Mouse (Mus musculus): Measurements from ENCODE around the gene 2510002D24Rik. TPM values are rescaled to one million over a fixed set of nuclear protein-coding genes. Genes with fewer than 3 reads are reported as not detected.

The 2510002D24Rik gene
- 10 to 100 TPM; 21.1 to 28.7 (median 26.2) TPM for total RNA-seq (2022)

DNA sequence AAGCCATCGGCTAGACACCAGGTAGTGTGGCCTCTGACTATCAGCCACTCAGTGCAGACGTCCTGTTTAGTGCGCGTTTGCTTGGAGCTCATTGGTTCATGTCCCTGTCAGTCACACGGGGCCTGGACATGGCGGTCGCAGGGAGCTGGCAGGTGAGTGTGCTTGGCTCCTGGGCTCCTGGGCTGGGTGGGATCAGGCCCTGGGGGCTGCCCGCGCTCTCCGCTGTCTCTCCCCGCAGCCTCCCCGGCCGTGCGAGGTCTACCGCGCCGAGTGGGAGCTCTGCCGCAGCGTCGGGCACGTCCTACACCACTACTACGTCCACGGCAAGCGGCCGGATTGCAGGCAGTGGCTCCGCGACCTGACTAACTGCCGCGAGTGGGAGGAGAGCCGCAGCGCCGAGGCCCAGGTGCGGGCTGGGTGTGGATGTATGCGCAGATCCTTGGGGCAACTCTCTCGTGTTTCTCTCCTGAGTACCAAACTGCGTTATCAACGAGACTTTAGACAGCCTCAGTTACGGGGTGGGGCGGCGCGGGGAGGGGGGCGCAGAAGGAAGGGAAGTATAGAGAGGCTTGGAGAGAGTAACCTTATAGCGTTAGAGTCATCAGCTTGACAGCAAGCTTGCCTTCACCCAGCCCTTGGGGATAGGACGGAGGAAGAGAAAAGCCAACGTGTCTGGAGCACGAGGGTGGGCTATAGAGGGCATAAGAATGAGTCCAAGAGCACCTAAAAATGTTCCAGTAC, at the start of gene 2510002D24Rik, which contains the start of gene Gm28539:
Gene 2510002D24Rik, plus strand, starts transcription at position 111 of the 741 bp plus-strand sequence.
Gene Gm28539, plus strand, starts transcription at position 117 of the 741 bp plus-strand sequence.
- peak; percentile 96 for DNase-seq (ENCODE audit: low spot score)

DNA sequence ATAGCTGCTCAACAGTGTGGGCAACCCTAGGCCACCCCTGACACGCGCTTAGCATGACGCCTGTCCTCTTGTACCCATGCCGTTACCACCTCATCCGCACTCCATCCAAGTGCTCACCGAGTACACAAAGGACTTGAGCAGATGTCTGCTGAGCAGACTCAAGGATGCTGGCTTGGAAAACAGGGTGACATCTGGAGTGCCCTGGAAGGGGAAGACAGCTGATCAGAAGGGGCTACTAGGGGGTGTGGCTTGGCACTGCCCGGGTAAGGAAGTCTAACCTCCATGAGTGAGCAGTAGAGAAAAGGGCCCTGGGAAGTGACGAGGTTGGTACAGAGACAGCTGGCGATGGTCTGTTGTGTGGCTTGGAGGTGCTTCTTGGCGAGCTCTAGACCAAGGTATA, 49.7 kb upstream of the 2510002D24Rik start:
- no peak for DNase-seq (ENCODE audit: low spot score)

DNA sequence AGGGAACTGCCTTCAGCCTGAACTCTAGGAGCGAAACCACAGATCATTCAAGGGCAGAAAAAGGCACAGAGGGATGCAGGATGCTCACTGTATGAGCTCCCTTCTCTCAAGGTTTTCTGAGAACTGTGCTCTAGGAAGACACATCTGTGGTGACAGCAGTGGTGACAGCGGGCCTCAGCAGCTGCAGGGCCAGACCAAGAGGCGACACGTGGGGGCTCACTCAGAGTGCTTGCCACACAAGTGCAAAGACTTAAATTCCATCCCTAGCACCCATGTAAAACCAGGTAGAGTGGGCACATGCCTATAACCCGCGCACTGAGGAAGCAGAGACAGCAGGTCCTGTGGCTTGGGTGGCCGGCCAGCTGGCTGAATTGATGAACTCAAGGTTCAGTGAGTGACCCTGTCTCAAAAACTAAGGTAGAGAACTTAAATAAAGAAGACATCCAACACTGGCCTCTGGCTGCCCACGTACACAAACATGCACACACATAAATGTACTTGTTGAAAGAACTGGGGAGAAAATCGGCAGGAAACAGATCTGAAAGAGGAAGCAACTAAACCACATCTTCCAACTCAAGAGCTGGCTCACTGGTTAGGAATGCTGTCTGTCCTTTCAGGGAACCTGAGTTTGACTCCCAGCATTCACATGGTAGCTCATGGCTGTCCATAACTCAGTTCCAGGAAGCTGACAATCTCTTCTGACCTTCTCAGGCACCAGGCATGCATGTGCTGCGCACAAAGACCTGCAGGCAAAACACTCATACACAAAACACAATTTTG, 47.6 kb upstream of the 2510002D24Rik start:
- no peak for DNase-seq (ENCODE audit: low spot score)

DNA sequence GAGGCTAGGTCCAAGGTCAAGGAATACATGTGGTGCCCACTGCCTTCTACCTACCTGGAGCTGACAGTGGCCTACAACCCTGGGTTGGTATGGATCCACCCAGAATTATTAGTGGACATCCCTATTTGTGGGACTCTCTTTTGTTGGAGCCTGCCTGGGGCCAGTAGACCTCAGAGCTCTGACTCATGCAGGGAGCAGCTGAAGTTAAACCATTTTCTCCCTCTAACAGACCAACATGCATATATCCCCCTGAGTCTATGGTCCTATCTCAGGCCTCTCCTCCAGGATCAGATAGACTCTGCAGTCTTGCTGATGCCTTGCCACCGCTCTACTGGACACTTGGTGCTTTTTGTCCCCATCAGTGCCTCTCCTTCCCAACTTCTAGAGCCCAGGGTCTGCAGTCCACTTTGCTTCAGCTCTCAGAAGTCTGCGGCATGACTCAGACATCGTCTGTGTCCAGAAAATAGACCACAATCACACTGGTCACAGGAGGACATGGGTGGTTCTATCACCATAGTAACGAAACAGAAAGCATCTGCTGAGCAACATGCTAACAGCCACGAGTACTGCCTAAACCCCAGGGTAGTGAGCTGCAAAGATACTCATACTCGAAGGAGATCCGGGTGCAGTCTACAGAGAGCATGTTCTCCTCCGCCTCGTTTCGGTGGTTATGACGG, 41.0 kb upstream of the 2510002D24Rik start:
- DNase-seq (ENCODE audit: low spot score): no peak

DNA sequence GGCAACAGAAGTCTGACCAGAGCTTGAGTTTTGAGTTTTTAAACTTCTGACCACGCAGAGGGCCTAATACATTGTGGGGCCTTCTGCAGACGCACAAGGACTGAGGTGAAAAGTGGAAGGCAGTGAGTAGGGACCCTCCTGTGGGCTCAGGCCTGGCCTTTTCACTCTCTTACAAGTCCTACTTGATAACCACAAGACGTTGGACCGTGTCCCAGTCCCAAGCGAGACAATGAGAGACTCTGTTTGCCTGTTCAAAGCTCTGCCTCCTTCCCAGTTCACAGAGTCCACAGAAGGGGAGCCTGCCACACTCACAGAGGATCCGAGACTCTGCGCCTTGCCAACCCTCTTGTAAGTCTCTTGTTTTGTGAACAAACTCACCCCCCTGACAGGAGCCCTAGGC, 39.7 kb upstream of the 2510002D24Rik start:
- DNase-seq (ENCODE audit: low spot score): no peak

DNA sequence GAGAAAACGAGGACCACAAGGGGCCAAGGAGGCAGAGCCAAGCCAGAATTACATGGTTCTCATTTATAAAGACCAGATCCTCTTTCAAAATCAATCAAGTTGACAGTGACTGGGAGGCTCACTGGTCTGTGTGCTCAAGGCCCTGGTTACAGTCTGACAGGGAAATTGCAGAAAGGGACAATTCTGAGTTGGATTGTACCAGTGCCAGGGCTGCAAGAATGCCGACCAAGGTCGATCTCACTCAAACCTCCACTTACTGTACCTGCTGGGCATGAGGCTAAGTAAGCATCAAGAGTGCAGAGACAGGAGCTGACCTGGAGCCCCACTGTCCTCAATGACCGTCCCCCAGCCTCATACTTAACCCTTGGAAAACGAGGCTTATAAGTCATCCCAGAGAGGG, 38.2 kb upstream of the 2510002D24Rik start:
- no peak for DNase-seq (ENCODE audit: low spot score)

DNA sequence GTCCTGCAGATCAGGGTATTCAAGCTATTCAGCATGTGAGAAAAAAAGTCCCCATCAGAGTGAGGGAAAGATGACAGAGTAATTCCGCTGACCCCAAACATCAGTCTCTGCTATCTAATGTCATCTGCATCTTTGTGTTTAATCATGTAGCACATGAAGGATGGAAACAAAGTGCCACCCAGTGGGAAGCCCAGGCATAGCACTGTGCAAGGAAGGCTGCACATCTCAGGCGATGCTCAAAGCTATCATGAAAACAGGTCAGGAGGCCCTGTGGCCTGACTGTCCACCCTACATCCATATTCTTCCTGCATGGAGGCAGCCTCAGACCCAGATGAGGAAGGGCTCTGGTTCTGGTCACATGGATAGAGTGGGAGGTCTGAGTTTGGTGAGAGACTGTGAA, 37.5 kb upstream of the 2510002D24Rik start:
- DNase-seq (ENCODE audit: low spot score): peak; percentile 66

DNA sequence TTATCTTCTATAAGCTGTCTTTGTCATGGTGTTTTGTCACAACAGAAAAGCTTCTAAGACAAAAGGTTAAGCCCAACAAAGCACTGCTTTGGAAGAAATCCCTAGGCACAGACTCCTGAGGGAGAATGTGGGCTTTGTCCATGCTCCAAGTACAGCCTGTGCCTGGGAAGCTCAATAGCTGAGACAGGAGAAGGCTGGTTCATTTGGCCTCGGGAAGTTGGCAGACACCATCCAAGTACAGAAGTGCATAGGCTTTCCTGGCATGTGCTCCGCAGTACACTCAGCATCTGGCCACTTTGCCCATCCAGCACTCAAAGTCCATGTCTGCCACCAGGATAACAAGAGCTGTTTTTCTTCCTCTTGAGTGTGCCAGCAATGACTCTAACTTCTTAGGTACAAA, 30.6 kb upstream of the 2510002D24Rik start:
- no peak for DNase-seq (ENCODE audit: low spot score)

DNA sequence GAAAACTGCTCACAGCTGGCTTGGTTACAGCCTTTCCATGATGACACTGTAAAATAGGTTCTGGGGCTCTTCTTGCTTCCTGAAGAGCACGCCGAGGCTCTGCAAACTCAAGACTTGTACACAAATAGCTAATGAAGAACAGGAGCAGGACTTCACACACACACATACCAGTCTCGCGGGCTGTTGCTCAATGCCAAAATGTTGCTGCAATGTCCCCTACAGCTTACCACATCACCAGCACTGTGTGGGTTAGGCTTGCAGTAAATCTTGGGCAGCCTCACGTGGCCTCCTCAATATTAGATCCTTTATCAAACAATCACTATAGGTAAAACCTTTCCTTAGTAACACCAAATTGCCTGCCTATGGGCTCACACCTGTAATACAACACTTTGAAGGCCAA, 27.4 kb upstream of the 2510002D24Rik start:
- no peak for DNase-seq (ENCODE audit: low spot score)

DNA sequence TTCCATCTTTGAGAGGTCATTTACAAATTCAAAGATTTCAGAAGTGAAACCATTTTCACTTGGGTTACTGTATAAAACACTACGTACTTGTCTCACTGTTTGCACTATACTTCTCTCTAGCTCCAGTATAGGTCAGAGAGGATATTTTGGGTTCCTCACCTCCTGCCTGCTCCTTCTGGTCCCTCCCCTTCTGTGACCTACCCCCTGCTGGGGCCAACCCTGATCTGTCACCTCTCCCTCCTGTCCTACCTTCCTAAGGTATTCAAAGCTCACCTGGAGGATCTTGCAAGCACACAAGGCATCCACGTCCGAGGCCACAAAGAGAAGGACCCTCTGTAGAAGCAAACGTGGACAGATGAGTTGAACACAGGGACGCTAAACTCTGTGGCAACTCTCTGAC, 25.3 kb upstream of the 2510002D24Rik start:
- no peak for DNase-seq (ENCODE audit: low spot score)

DNA sequence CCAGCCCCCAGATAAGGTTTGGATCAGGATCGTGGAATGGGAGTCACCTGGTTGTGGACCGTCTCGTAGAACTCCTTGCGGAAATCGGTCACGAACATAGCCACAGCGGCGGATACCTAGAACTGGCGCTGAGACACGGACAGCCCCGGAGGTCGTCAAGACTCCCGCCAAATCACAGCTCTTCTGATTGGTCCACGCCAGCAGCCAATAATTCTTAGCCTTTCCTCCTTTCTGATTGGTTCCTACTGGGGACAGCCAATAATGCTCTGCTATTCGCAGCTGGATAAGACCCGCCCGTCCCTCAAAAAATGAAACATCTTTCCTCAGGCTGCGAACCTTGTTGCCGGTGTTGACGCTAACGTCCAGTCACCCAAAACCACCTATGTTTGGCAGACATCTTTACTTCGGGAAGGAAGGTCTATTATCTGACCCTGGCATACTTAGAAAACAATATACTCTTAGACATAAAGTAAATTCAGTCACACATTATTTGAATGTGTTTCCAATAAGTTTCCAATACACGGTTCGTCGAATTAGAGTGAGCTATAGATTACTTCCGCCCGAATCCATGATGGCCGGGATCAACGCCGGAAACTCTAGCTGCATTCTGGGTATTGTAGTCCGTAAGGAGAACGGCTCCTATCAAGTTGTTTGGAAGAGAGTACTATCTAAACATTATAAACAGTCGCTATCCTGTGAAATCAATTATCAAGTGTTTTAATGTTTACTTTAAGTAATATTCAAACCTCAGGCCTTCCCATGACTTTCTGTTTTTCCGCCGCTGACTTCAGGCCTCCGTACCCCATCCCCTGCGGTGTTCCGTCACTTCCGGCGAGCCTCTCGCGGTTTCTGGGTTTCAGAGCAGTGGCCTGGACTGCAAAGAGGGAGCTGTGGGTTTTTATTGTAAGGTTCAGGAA, 24.7 kb upstream of the 2510002D24Rik start, which contains the start of the genes Ufd1 and Cdc45:
Gene Ufd1, plus strand, starts transcription at position 312 of the 917 bp plus-strand sequence.
Gene Cdc45, minus strand, starts transcription at position 520 of the 917 bp plus-strand sequence.
- DNase-seq (ENCODE audit: low spot score): peak; percentile 94

DNA sequence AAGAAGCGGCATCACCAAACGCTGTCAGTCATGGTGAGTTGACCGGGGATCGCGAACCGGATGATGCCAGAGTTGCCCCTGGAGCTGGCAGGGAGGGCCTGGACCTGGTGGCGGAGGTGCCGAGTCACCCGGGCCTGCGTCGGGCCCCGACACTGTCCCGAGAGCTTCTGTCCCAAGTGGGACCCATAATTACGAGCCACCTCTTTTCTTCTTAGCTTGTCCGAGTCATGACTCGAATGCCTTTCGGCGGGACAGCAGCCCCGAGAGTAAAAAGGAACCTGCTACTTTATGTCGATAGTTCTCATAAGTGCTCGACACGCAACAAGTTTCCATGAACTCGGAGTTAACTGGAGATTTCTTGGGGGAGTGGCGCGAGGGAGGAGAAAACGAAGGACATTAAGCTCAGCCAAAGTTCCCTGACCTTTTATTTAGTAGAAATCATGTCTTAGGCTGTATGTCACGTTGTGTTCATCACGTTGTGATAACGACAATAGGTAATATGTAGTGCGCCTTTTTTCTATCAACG, 23.9 kb upstream of the 2510002D24Rik start:
- DNase-seq (ENCODE audit: low spot score): no peak

DNA sequence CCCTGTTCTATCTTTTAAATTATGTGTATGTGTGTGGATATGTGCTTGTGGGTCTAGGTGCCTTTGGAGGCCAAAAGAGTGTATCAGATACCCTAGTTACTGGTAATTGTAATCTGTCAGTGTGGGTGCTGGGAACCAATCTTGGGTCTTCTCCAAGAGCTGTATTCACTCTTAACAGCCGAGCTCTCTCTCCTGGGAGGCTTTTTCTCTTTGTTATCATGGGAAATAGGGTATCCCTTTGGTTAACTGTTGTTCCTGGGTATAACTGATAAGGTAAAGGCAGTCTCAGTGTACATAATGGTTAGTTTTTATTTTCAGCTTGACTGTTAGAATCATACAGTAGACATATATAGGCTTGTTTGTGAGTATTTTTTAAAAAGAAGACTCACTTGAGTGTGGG, 14.0 kb upstream of the 2510002D24Rik start:
- no peak for DNase-seq (ENCODE audit: low spot score)

DNA sequence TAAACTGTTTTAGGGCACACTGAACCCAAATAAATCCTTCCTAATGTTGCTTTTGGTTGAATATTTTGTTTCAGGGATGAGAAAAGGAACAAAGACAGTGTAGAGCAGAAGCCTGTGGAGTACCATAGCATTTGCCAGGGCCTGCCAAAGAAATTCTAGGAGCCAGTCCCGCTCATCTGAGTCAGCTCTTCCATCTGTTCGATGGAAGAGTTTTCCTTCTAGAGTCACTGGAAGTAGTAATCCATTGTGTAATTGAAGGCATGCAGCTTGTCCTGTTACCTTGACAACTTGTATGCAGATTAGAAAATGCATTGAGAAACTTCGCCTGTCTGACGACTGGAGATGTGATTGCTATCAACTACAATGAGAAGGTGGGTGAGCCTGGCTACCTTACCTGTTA, 13.5 kb upstream of the 2510002D24Rik start:
- no peak for DNase-seq (ENCODE audit: low spot score)

DNA sequence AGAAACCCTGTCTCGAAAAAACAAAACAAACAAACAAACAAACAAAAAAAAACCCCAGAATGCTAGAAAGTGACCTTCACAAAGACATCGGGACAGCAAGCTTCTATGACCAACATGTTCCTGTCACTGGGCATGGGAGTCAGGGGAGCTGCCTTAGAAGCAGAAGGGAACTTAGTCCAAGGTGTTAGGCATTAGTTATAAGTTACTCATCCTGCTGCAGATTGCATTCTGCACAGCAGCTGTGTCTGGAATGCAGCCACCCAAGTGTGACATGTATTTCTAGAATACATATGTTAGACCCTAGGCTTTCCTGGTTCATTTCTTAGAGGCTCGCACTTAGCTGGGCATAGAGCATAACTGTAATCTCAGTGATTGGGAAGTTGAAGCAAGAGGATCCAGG, 7.7 kb upstream of the 2510002D24Rik start:
- no peak for DNase-seq (ENCODE audit: low spot score)

DNA sequence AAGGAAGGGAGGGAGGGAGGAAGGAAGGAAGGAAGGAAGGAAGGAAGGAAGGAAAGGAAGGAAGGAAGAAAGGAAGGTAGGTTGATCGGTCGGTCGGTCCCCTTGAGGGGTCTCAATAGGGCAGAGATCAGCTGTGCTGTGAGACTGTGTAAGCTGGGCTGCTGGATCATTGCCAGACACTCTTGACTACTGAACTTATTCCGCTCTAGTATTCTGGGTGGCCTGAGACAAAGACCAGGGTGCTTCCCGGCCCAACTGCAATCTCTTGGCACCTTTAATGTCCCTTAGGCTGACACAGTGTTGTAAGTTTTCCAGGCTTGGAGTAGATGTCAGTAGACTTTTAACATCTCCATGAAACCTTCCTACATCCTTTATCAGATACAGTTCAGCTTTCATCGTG, 7.3 kb upstream of the 2510002D24Rik start:
- no peak for DNase-seq (ENCODE audit: low spot score)

DNA sequence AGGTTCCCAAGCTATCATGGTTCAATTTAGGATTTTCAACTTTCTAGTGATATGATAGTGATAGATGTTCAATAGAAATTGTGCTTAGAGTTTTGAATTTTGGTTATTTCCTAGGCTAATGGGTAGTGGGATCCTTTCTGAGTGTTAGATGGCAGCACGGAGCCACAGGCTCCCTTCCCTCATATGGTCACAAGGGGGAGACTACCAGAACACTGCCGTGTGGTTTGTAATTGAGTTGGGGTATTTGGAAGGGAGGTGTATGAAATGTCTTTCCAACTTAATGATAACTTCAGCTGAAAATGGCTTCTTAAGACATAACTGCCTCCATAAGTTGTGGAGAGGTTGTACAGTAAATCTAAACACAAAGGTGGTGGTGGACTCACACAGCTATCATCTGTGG, 2.9 kb upstream of the 2510002D24Rik start:
- DNase-seq (ENCODE audit: low spot score): no peak

DNA sequence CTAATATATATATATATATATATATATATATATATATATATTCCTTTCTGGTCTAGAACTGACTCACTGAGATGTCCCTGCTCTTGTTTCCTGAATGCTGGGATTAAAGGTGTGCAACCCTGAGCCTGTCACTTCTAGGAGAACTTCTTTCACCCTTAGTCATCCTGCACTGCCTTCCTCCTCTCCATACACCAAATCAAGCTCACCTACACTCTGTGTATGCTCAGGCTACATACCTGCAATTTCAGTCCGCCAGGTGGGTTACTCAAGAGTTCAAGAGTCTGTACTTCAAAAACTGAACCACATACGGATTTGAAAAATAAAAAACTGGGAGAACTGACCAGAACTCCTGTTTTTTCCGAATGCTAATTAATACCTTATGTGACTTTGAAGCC, 308 bp upstream of the 2510002D24Rik start:
- no peak for DNase-seq (ENCODE audit: low spot score)

DNA sequence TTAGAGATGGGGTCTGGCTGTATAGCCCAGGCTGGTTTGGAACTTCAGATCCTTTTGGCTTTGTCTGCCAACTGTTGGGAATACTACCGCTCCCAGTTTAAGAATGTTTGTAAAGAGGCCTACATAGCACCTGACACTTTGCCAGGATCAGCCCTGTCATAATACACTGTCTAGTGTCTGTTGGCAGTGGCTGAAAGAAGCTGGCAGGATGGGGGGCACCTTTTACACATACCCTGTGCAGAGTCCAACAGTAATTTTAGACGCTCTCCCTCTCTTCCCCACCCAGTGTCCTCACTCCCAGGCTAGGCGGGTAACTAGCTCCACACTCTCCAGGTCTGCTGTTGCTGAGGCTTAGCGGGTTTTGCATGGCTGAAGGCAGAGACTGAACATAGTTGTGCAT, 2.0 kb downstream of the 2510002D24Rik start:
- DNase-seq (ENCODE audit: low spot score): peak; percentile 26

DNA sequence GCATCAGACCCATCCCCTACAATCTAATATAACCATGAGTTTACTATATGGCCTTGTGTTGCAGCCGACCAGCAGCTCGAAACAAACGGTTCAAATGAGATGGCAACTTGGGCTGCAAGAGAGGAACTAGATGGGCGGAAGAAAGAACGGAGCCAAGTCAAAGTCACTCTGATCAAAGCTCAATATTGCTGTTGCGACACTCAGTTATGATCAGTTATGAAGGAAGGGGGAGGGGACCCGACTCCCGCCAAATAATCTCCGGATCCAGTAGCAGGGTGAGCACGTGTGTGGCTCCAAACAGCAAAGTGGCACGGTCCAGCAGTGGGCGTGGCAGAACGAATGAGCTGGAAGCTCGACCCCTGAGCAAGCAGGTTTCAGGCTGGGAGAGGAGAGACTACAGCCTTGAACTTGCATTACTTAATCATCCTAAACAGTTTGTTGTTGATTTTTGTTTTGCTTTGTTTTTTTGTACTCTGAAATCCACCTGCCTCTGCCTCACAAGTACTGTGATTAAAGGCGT, 10.0 kb downstream of the 2510002D24Rik start:
- no peak for DNase-seq (ENCODE audit: low spot score)

All from heart, adult 8-10 months (tissue).